Mouse (Mus musculus) erythroblast, embryonic 14.5 days (primary cell): Measurements from ENCODE around the gene Dnah7c.
"Not testable (repeated sequence)": the region's sequence is repeated elsewhere in the genome, so short reads cannot be mapped to it uniquely, and the experiment has no call there.

Experiments
- GATA1 ChIP-seq: IDR thresholded peaks from 2 replicates; pipeline ENCODE4 v1.6.1; 2012; ENCODE audit warnings: low read length, inconsistent platforms, mixed read lengths
- TAL1 ChIP-seq: IDR thresholded peaks from 3 replicates; pipeline ENCODE4 v1.6.1; 2012; ENCODE audit warnings: low read length, inconsistent platforms, mixed read lengths

- TF ChIP-seq TAL1, GATA1: not testable (repeated sequence)
Measured at GRCm38 (mm10) chr1:46734455-46734854, 309.1 kb downstream of the Dnah7c start.
